Mouse (Mus musculus) kidney, postnatal 25 days (tissue): ENCODE data around the gene Itfg2.

Experiments used
- DNase-seq, 2 experiments: peaks; one replicate each; pipeline ENCODE4 v3.0.0; 2021; ENCODE audit warnings: mixed read lengths in 2 of 2

Gene Itfg2

DNA sequence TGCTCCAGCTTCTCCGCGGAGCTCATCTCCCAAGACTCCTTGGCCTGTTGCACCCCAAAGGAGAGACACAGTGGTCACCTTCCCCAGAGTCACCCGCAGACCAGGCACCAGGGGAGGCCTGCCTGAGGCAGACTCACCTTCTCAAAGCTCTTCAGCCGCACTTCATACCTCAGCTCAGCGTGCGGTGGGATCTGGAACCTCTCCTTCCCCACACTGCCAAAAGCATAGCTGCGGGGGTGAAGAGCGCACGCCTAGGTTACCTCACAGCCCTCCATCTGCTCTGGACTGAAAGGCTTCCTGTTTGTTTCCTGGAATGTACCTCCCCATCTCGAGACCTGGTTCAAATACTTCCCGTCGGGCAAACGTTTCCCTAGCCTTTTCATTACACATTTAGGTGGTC, 8.8 kb upstream of the Itfg2 start:
- DNase-seq: no peak

DNA sequence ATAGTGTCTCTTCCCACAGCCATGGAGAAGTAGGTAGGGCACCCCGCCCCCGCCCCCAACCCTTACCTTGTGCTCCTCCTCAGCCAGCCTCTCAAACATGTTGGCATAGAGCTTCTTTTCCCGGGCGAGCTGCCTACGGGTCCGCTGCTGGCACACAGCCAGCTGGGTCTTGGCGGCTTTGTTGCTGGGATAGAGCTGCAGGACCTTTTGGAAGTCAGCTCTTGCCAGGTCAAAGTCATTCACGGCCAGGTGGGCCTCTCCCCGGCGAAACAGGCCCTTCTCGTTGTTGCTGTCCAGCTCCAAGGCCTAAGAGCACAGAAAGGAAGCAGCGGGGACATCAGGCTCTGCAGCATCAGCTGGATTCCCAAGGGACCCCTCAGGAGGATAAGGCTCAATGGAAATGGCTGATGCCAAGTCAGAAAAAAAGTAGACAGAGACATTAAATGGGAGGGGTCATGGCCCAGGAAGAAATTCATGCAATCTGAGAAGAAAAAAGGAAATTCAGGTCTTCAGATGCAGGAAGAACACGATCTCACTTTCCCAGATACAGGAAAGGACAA, 7.7 kb upstream of the Itfg2 start:
- DNase-seq: no peak

DNA sequence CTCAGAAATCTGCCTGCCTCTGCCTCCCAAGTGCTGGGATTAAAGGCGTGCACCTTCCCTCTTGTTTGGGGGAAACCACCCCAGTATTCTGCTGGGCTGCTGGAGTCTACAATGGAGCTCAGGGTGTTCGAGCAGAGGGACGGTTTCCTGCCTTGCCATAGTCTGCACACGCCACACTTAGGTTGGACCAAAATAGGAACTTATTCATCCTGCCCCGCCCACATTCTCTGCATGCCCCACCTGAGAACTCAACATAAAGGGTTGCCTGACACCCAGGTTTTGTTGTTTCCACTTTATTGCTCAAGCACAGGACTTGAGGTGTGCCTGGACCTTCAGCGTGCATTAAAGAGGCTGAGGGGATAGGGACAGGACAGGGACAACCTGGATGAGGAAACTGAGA, 5.1 kb upstream of the Itfg2 start:
- no peak for DNase-seq

GRCm38 (mm10) chr6:128429300-128429699, 4.6 kb upstream of the Itfg2 start:
- DNase-seq: no peak

DNA sequence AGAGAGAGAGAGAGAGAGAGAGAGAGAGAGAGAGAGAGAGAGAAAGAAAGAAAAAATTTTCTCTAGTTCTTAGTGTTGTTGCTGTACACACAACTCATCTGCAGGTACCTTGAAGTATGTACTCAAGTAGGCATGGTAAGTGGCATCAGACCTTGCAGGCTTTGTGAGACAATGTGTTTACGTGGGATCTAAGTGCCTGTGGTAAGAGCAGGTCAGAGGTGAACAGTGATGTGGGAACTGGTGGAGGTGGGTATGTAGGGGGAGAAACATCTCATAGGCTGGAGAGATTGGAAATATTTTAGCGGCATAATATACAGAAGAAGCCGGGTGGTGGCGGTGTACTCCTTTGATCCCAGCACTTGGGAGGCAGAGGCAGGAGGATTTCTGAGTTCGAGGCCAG, 2.8 kb upstream of the Itfg2 start:
- no peak for DNase-seq

DNA sequence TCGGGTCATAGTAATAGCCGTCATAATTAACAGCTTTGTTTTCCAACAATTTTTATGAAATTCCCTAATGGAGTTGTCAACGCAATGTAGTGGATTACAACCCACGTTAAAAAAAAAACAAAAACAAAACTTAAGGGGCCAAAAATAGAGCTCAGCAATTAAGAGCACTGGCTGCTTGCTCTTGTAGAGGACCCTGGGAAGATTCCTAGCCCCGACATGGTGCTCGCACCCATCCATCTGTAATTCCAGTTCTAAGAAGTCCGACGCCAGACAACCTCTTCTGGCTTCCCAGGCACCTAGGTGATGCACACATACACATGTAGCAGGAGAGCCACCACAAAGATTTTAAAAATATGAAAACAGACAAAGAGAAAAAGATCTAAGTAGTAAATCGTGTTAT, 315 bp upstream of the Itfg2 start:
- no peak for DNase-seq

- DNase-seq: no peak
Observed at GRCm38 (mm10) chr6:128423496-128424268, 1.0 kb downstream of the Itfg2 start.

DNA sequence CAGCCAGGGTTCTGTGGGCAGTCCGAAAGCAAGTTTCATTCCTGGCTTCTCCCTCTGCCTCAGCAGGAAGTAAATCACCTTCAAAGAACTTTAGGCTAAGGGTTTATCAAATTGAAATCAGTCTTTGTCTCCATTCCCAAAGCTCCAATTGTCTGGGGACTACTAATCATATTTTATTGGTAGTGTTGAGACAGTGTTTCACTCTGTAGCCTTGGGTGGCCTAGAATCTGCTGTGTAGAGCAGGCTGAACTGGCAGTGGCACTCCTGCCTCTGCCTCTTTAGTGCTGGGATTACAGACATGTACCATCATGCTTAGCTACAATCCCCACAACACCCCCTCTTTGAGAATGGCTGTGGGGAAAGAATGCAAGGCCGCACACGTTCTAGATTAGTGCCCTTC, 3.3 kb downstream of the Itfg2 start:
- no peak for DNase-seq

DNA sequence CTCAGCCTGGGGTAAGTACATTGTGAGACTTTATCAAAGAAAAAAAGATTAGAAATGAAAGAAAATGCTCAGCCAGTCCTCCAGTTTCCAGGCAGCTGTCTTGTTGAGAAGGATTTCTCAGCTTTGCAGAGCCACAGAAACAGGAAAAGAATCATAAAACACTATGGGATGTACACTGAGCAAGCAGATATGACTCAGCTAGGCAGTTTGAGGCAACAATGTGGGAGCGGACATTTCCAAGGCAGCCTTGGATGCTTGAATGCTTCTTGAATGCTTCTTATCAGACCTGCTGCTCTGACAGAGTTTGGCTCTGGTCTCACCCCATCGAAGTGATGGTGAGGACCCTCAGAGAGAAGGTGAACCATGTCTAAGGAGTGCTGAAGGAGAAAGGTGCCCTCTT, 3.7 kb downstream of the Itfg2 start:
- no peak for DNase-seq

GRCm38 (mm10) chr6:128418076-128418475, 6.7 kb downstream of the Itfg2 start:
- DNase-seq: no peak

- no peak for DNase-seq
Observed at GRCm38 (mm10) chr6:128416169-128416568, 8.6 kb downstream of the Itfg2 start.

GRCm38 (mm10) chr6:128411115-128411514, 13.6 kb downstream of the Itfg2 start:
- peak; percentile 67 to 89 for DNase-seq

DNA sequence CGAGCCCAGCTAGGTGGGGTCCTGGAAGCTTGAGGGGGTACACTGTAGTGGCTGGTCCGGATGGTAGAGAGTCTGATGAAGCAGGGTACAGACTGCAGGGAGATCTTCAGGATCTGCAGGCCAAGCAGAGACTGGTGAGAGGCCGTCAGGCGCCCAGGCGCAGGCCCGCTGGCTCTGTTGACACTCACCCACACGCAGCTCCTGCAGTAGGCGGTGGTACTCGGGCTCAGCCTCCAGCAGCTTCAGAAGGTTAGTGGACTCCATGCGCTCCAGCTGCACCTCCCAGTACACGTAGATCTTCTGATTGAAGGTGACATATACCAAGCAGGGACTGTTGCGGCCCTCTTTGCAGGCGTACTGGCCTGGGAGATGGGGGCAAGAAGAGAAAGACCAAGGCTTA, 14.4 kb downstream of the Itfg2 start:
- DNase-seq: no peak

DNA sequence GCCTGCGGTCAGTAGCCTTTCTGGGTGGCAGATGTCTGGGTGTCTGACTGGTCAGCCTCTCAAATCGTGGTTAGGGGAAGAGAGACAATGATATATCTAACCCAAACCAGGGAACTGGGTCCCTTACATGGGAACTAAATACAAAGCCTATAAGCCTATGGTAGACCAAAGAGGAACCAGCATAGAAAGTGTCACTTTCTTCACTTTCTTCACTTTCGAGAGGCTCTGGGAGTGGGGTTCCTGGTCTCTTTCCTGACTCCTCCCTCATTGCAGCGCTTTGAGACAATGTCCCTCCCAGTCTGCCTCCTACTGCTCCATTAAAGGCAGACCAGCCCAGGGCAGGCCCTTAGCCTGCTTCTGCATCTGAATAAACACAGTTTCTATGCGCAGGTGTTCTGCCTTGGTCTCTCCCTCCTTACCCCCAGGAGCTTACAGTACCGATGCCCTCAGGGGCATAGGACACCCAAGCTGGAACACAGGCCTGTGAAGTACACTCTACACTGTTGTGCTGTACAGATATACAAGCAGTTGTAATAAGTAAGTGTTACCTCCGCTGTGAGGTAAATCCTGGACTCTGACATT, 16.1 kb downstream of the Itfg2 start:
- DNase-seq: peak in 1 of 2 experiments; percentile 57

DNA sequence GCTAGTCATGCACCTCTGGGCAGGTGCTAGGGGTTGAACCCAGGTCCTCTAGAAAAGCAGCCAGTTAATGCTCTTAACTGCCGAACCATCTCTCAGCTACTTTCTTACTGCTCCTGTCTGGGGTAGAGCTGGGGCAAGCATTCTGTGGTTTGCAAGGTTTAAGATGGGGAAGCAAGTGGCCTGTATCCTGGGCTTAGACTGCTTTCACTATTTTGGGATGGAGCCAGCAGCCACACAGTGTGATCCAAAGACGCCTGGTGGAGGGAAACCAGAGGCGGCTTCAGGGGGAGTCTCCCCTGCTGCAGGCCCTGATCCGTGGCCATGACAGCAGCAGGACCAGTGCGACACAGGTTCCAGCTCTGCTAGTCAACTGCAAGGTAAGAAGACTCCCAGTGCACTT, 20.0 kb downstream of the Itfg2 start:
- DNase-seq: no peak

DNA sequence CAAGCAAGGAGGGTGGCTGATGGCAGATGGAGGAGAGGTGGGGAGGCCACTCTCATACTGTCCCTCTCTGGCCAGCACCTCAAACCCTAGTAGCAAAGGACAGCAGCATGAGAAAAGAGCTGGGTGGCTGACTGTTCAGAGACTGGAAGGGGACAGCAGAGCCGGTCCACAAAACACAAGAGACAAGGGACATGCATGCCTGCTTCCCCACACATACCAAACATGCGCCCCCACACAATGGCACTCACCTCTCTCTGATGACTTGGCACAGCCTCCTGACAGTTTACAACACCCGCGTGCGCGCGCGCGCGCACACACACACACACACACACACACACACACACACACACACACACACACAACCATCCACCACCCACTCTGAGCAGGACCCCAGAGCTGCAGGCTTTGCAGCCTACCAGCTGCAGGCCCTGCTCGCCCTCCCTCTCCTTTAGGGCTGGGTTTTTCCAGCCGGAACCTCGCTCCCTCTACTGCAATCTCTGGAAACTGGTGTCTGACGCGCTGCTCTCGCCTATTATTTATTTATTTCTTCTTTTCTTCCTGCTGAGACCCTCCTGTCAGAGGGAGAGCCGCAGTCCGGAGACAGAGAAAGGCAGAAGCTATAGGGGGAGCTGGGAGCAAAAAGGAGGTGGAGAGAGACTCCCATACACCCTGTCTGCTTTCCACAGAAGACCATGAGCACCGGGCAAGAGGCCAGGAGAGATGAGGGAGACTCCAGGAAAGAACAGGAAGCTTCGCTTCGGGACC, 25.1 kb downstream of the Itfg2 start:
- peak; percentile 54 to 57 for DNase-seq

- no peak for DNase-seq
Observed at GRCm38 (mm10) chr6:128398996-128399395, 25.7 kb downstream of the Itfg2 start, which contains the start of gene Nrip2. TSS of gene Nrip2 (plus strand) at chr6:128399296.

GRCm38 (mm10) chr6:128397574-128398261, 27.0 kb downstream of the Itfg2 start:
- peak; percentile 72 to 85 for DNase-seq

GRCm38 (mm10) chr6:128390683-128391082, 34.0 kb downstream of the Itfg2 start:
- DNase-seq: no peak

DNA sequence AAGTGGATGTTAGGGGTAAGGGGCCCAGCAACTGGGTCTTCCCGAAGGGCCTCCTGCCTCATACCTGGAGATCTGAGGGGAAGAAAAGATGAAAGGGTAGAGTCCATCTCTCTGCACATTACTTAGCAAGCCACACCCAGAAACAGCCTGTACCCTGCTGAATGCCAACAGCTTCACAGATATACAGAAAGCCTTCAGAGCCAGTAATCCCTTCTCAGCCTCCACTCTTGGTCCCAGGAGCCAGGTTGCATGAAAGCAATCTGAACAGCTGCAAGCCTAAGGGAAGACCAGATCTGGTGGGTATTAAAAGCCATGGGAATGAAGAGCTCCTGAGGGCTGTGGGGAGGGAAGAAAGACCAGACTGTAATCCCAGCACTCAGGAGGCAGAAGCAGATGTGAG, 35.5 kb downstream of the Itfg2 start:
- DNase-seq: no peak

GRCm38 (mm10) chr6:128385026-128385425, 39.7 kb downstream of the Itfg2 start:
- DNase-seq: no peak

DNA sequence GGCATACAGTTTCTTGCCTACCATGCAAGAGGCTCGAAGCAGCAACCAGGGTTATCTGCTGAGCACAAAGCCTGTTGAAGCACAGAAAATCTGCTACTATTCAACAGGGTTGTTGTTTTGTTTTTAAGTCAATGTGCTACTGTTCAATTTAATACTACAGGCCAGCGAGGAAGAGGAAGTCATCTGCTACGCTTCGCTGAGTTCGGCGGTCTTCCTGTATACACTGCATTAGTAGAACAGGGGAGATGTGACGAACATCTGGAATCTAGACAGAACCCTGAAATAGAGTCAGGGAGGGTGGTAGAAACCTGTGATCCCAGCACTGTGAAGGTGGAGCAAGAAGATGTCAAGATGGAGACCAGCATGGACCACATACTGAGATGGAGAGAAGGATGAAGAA, 41.0 kb downstream of the Itfg2 start:
- DNase-seq: no peak

DNA sequence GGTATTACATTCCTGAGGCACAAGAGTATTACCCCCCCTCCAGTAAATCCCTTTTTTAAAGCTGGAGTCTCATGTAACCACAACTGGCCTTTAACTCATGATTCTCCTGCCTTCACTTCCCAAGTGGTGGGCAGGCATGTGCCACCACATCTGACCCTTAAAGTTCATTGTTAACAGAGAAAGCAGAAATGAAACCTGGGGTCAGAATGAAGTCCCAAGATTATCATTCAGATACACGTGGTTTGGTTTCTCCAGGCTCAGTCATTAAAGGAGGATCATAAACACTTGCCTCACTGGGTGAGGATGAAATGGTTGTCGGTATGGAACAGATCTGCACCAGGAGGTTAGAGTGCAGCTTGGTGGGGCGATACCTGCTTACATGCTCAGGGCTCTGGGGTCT, 43.5 kb downstream of the Itfg2 start:
- DNase-seq: no peak
